Mouse (Mus musculus) thymus, adult 2 months (tissue): ENCODE data around the gene Zfp809.

Experiments used
- CTCF ChIP-seq: fragments of 200-500 bp; IDR thresholded peaks from 2 replicates; pipeline ENCODE4 v1.5.1; 2012; ENCODE audit warnings: mild to moderate bottlenecking, control low read depth, low read length, moderate library complexity, borderline replicate concordance; ENCODE audit not compliant: control insufficient read depth, poor library complexity, insufficient read depth; ENCODE audit errors: extremely low read depth
- POLR2A ChIP-seq: fragments of 200-500 bp; IDR thresholded peaks from 2 replicates; pipeline ENCODE4 v1.6.1; 2012; ENCODE audit warnings: mild to moderate bottlenecking, low read length, control low read depth, moderate library complexity; ENCODE audit not compliant: control insufficient read depth, poor library complexity, insufficient read depth; ENCODE audit errors: extremely low read depth

- no peak for TF ChIP-seq CTCF
- no peak for TF ChIP-seq POLR2A
These were observed 1.4 kb upstream of the Zfp809 start for GRCm38 (mm10) chr9:22224066-22224465.
